Mouse (Mus musculus): Measurements from ENCODE around the gene Usp6nl. TPM values are rescaled to one million over a fixed set of nuclear protein-coding genes. Genes with fewer than 3 reads are reported as not detected.

Gene Usp6nl
- total RNA-seq, 2 experiments from 2014 or later, result 18.4 to 20.0 TPM

DNA sequence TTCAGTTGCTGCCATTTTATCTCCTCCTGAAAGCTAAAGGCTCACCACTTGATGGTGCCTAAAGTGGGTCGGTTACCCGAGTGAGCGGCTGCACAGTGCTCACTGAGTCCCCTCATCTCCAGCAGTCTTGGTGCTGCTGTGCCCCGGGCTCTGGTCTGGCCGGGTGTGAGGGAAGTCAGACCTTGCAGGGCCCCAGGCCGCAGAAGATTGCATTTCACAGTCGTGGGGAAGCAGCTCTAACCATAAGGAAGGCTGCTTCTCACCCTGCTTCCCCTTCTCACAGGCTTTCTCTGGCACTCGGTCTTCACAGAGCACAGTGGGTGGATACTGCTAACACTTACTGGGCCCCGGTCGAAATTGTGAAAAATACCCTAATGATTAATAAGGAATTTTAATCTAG is 119.8 kb downstream of the Usp6nl start:
- intact Hi-C loops (cut with DNase I), result no loop called here

DNA sequence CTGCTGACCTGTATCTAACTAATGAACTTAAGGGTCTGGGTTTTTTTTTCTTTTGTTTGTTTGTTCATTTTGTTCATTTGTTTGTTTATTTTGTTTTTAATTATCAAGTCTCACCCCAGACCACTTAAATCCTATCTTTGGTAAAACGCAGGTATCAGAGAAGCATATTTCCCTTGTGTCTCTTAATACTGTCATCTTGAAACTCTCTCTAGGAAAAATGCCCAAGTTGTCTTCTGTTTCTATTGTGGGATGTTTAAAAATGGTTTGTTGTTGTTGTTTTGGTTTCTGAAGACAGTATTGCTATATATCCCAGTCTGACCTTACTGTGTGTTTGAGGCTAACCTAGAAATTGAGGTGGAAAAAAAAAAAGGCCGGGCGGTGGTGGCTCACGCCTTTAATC is 121.5 kb downstream of the Usp6nl start:
- H3K27ac ChIP-seq, result no peak overlapping the region
- no peak for TF ChIP-seq CTCF (IDR thresholded peaks at IDR 0.05)
- H3K4me3 ChIP-seq, result no peak overlapping the region
- intact Hi-C loops (cut with DNase I), result no loop called here
- no peak for DNase-seq (ENCODE audit: extremely low spot score in 1 of 2, low spot score in 2 of 2)

More for the DNA sequence above, 119.8 kb downstream of the Usp6nl start:
- Histone ChIP-seq H3K27ac (no peak overlapping the region), H3K4me3 (no peak overlapping the region)
- no peak for TF ChIP-seq CTCF (IDR thresholded peaks at IDR 0.05)
- no peak for DNase-seq (ENCODE audit: extremely low spot score in 1 of 2, low spot score in 2 of 2)

DNA sequence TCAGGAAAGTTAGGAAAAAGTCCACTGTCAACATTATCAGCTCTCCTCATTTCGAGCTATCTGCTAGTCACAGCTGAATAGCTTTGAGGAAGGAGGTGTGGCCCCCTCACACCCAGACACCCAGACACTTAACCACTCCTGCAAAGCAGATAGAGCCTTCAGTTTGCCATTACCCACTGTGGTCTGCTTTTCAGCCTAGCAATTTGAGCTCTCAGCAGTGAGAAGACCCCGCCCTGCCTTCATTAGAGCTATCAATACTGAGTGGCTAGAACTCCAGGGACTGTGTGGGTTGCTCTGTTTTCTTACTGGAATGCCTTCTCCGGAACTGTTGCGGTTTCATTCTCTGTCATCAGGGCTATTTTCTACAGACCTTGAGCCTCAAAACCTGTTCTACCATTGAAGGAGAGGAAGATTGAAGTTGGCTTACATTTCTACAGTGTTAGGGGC is 122.3 kb downstream of the Usp6nl start:
- TF ChIP-seq CTCF (IDR thresholded peaks at IDR 0.05), result no peak
- Histone ChIP-seq H3K27ac (no peak overlapping the region), H3K4me3 (no peak overlapping the region)
- intact Hi-C loops (cut with DNase I), result no loop called here
- DNase-seq (ENCODE audit: extremely low spot score in 1 of 2, low spot score in 2 of 2), result no peak

DNA sequence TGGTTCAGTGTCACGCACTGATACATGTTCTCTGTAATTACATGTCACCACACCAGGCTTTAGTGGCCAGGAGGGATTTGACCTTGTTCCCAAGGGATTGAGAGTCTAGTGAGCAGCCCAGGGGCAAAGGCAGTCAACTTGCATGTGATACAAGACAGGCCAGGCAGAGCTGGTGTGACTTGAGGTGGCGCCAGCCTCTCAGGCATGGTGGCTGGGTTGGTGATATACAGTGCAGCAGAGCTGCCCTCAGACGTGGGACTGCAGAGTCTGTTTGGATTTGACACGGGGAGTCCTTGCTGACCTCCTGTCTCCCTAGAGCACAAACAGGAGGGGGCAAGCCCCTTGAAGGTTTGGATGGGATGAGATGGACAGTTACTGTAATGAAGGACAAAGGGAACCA is 123.4 kb downstream of the Usp6nl start:
- intact Hi-C loops (cut with DNase I), result no loop called here
- no peak for TF ChIP-seq CTCF (IDR thresholded peaks at IDR 0.05)
- Histone ChIP-seq H3K27ac (no peak overlapping the region), H3K4me3 (no peak overlapping the region)
- DNase-seq (ENCODE audit: extremely low spot score in 1 of 2, low spot score in 2 of 2), result no peak

DNA sequence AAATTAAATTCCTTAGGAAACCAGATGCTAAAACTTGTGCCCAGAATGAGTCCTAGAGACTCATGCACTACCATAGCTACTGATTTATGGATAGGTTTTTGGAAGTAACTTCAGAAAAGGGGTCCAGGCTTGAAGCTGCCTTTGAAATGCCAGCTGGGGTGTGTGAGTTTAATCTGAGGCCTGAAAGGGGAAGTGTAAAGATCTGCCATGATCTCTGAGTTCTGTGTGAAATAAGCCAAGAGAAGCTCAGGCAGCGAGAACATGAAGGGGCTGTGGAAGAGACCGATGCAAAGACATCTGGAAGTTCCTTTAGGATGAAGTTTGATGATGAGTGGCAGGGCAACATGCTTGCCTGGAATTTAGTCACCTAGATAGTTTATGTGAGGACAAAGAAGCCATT is 126.4 kb downstream of the Usp6nl start:
- DNase-seq (ENCODE audit: extremely low spot score in 1 of 2, low spot score in 2 of 2), result no peak
- intact Hi-C loops (cut with DNase I), result no loop called here

DNA sequence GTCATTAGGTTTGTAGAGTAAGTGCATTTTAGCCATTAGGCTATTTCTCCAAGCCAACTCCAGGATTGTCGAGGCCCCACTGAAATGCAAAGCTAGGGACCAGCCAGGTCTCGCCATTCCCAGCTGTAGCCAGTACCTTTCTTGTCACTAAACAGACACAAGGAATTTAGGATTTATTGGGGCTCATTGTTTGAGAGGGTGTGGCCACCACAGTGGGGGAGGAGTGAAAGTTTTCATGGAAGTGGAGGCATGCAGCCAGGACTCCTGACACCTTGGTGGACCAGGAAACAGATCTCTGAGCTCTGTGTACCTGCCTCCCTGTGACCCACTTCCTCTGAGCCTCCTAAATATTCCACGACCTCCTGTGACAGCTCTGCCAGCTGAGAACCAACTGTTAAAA is 127.2 kb downstream of the Usp6nl start:
- no peak for TF ChIP-seq CTCF (IDR thresholded peaks at IDR 0.05)
- Histone ChIP-seq H3K27ac (no peak overlapping the region), H3K4me3 (no peak overlapping the region)
- intact Hi-C loops (cut with DNase I), result no loop called here
- no peak for DNase-seq (ENCODE audit: extremely low spot score in 1 of 2, low spot score in 2 of 2)

More for the DNA sequence above, 126.4 kb downstream of the Usp6nl start:
- no peak overlapping the region for H3K27ac ChIP-seq
- no peak for TF ChIP-seq CTCF (IDR thresholded peaks at IDR 0.05)
- H3K4me3 ChIP-seq, result no peak overlapping the region

DNA sequence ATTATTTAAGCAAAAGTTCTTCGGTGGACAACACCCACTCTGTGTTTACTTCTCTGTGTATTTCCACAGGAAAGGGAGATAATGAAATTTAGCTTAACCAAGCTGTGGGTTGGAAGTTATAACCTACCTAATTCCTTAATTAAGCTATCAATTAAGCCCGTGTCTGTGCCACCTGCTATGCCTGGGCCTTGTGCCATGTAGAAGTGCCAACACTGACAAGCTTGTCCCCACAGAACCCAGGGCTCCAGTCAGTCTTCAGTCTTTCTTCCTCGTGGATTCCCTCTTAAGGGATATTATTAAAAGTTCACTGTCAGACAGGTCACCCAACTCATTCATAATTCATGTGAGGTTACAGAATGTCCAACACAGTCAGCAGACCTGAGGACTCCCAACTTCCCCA is 128.1 kb downstream of the Usp6nl start:
- intact Hi-C loops (cut with DNase I), result no loop called here
- no peak for DNase-seq (ENCODE audit: extremely low spot score in 1 of 2, low spot score in 2 of 2)
- Histone ChIP-seq H3K27ac (no peak overlapping the region), H3K4me3 (no peak overlapping the region)
- TF ChIP-seq CTCF (IDR thresholded peaks at IDR 0.05), result no peak

DNA sequence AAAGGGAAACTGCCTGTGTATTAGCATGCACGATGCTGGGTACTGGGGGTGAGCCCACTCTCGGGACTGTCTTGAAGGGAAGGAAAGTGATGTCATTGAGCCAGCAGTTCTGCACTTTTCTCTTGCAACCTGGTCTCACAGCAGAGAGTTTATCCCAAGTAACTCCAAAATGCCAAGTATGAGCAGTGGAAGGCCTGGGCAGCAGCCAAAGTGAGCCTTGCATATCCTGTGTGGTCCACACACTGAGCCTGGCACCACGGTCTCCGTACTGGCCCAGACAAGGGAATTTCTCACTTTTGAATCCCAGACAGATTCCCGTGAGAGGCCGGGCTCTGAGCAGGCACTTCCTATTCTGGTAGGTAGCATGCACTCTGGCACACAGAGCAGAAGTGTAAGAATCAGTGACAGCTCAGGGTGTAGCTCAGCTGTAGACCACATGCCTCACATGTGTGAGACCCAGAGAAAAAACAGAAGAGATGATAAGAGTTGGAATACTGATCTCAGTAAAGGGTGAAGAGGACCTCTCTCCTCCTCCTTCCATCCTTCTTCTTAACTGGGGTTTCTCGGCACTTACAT is 132.6 kb downstream of the Usp6nl start:
- Histone ChIP-seq H3K27ac (no peak overlapping the region), H3K4me3 (no peak overlapping the region)
- TF ChIP-seq CTCF (IDR thresholded peaks at IDR 0.05), result no peak
- DNase-seq (ENCODE audit: extremely low spot score in 1 of 2, low spot score in 2 of 2), result no peak
- intact Hi-C loops (cut with DNase I), result no loop called here

DNA sequence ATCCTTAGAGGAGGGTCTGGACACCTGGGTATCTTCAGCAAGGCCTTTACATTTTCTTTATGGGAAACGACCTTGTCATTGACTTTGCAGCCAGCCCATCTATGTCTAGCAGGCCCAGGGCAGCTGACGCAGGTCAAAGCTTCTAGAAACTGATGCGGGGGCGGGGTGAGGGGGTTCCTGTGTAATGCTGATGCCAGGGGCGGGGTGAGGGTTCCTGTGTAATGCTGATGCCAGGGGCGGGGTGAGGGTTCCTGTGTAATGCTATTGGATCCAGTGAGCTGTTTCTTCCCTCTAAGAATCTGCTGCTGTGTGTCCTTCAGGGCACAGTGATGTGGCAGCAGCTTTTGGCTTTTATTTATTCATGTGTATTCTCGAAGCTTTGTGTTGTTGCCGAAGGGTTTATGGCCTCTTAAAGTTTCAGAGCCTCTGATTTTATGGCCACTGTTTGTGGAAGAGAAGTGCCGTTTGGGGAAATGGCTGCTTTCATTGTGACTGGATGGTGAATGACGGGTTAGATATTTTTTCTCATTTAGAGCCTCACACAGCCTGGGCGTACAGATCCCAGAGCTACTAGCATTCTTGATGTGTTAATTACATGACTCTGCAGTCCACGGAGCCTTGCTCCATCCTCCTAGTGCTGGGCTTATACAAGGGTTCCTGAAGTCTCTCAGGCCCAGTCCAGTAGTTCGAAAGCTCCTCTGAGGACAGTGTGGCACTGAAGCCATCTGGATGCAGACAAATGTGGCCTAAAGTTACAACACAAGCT is 137.0 kb downstream of the Usp6nl start:
- DNase-seq (ENCODE audit: extremely low spot score in 1 of 2, low spot score in 2 of 2), result no peak
- no peak for TF ChIP-seq CTCF (IDR thresholded peaks at IDR 0.05)
- intact Hi-C loops (cut with DNase I), result no loop called here
- Histone ChIP-seq H3K4me3 (no peak overlapping the region), H3K27ac (no peak overlapping the region)

DNA sequence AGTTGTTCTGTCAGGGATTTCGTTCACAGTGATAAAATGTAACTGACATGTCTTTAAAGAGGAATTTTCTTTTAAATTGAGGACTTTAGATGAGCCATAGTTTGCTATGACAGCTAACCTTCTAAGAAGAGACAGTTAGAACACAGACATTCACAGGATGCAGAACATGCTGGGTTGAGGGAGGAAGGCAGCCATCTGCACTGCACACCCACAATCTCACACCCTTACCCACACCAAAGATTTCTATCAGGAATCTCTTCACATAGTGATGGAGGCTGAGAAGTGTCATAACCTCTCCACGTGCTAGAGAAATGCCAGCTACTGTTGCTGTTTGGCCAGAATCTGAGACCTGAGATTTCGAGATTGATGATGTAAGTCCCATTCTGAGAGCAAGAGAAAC is 139.8 kb downstream of the Usp6nl start:
- no peak overlapping the region for H3K27ac ChIP-seq
- no peak for DNase-seq (ENCODE audit: extremely low spot score in 1 of 2, low spot score in 2 of 2)
- intact Hi-C loops (cut with DNase I), result no loop called here
- no peak overlapping the region for H3K4me3 ChIP-seq
- TF ChIP-seq CTCF (IDR thresholded peaks at IDR 0.05), result no peak

DNA sequence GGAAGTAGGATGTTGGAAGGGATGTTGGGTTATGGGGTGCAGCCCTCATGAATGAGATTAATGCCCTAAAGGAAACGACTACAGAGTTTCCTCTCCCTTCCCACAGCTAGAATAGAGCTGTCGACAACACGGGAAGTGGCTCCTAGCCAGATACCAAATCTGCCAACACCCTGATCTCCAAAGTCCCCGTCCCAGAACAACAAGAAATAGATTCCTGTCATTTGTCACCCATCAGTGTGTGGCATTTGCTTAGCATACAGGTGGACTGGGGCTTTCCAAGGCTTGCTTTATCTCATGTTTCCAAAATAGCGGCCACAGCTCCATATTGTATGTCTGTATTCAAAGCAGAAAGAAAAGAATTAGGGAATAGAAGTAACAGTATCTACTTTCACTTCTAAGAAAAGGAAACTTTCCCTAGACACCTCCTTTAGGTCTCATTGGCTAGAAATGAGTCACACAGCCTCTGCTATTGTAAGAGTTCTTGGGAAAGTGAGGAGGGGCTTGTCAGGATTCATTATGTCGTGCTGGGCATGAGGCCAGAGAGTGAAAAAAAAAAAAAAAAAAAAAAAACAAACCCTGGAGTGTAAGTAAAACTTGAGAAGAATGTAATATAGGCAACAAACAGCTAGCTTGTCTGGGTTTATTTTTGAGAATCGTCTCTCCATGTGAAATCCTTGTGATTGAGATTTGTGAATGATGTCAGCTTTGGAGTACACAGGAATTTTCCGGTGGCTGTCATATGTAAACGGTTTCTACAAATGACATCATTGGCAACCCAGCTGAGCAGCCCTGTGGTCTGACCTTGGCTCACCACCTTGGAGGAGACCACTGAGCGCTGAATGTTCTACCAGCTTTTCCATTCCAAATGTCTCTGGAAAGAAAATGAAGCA is 141.6 kb downstream of the Usp6nl start:
- no peak for TF ChIP-seq CTCF (IDR thresholded peaks at IDR 0.05)
- intact Hi-C loops (cut with DNase I), result no loop called here
- Histone ChIP-seq H3K27ac (no peak overlapping the region), H3K4me3 (no peak overlapping the region)
- no peak for DNase-seq (ENCODE audit: extremely low spot score in 1 of 2, low spot score in 2 of 2)

DNA sequence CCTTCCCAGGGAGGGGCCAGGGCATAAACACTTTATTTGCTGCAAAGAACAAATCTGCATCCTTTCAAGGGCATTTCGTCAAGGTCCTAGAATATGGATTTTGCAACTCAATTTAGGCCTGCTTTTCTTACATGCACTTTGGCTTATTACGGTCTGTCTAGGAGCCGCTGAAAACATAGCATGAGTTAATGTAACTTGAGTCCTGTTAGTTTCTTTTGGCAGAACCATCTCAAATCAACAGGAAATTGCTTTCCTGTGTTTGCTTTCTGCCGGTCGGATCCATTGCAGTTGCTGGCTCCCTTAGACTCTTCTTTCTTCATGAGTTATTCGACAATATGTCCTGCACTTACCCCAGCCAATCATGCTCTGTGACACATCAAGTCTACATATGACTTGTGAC is 143.9 kb downstream of the Usp6nl start:
- H3K4me3 ChIP-seq, result no peak overlapping the region
- intact Hi-C loops (cut with DNase I), result loop anchor here (5.0 kb wide), 2 partner anchors 244 to 274 kb away; no protein-coding TSS in a partner anchor
- no peak overlapping the region for H3K27ac ChIP-seq
- DNase-seq (ENCODE audit: extremely low spot score in 1 of 2, low spot score in 2 of 2), result no peak
- no peak for TF ChIP-seq CTCF (IDR thresholded peaks at IDR 0.05)
